Mouse (Mus musculus) cerebellum, adult 11-12 months (tissue): ENCODE measurements around the gene Slc6a1.

Experiments
- DNase-seq: peaks from one replicate; pipeline ENCODE4 v3.0.0; 2022

The Slc6a1 gene

GRCm38 (mm10) chr6:114362355-114362754 lies 79.9 kb downstream of the Slc6a1 start:
- no peak for DNase-seq

GRCm38 (mm10) chr6:114363740-114364139 lies 81.3 kb downstream of the Slc6a1 start:
- no peak for DNase-seq

- no peak for DNase-seq
Observed at GRCm38 (mm10) chr6:114364734-114365133, 82.3 kb downstream of the Slc6a1 start.

DNA sequence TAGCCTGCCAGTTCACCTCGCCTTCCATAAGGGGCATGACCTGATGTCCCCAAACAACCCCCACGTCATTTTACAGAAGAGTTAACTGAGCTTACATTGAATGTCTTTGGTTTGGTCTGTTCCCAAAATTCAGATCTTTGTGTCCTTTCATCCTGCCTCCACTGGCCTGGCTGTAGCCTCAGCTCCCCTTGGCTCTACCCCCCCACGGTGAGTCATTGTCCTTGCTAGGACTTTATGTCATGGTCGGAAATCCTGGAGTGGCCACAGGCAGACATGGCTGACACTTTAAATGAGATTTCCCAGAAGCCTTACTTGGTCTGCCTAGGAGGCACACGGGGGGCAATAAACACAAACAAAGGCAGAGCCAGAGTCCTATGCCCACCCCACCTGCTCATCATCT lies 83.8 kb downstream of the Slc6a1 start:
- no peak for DNase-seq
